Mouse (Mus musculus) c-Kit-positive CD71-positive TER-119-positive erythroid progenitor cells, embryonic 14.5 days (primary cell): ENCODE measurements around the gene Csn3.

Experiments used
- DNase-seq: peaks from one replicate; pipeline ENCODE4 v3.0.0-alpha.2; 2013; ENCODE audit warnings: low spot score

Gene Csn3

DNA sequence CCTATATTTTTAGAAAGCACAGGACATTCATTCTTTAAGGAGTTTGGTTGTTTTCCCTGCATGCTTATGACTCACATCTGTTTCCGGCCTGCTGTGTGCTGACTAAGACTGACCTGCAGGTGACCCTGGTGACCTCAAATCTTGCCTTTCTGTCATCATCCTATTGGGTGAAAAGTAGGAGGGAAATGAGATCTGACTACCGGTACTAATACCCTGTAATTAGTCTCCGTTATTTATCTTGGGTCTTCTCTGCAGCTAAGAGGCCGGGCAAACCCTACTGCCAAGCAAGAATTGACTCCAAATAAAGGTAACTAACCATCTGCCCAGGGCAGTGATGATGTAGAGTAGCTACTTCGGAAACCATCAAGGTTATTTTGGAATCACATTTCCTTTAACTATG lies at the start of gene Csn3:
TSS of gene Csn3 (plus strand) at position 208 of the 400 bp plus-strand sequence.
- no peak for DNase-seq

DNA sequence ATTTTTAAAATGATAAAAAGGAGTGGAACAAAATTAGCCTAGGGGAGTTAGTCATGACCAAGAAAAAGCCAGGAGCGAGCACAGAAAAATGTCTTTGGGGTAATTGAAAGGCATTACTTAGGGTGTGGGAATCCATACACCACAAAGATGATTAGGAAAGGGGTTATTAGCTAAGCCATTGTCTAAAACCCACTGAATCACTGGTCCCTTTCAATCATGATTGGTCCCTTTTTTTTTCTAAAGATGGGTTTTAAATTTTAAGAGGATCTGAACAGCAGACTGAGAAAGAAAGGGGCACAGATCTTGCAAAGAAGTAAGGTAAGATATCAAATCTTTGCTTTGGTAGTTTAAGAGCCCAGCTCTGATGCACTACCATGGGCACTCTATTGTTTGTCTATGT lies 40.6 kb upstream of the Csn3 start, which contains the start of gene Odam:
TSS of gene Odam (plus strand) at position 301 of the 400 bp plus-strand sequence.
- no peak for DNase-seq

GRCm38 (mm10) chr5:87931603-87932002 lies 6.2 kb downstream of the Csn3 start:
- DNase-seq, result no peak

DNA sequence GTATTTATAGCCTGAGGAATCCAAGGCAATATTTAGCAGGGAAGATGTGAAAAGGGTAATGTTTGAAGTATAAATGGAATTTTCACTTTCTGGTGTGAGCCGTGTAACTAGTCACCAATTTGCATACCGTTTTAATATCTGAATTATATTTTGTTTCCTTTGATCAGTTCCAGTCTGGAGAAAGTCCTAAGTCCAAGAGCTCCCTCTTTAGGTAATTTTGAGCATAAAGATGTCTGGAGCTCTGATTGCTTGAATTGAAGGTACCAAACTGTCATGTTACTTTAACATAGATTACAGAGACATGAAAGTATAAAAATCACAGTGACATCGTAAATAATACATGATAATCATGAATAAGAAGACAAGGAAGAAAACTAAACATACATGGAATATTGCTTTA lies 15.4 kb downstream of the Csn3 start:
- no peak for DNase-seq

DNA sequence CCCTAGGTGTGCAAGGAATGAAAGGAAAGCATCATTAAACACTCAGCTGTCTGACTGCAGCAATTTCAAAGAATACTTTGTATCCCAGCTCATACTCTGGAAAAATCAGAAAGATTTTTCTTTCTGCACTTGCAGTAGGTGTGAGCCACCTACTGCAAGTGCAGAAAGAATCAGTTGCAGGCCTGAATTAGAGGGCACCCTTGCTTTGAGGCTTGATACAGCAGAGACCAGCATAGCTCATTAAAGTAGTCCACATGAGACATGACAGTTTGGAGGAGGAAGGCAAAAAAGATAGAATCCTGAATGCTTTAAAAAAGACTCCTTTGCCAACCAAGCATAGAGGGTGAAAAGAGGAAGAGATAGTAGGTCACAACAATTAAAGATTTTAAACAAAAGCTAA lies 17.1 kb downstream of the Csn3 start:
- no peak for DNase-seq

- DNase-seq, result no peak
These were observed 26.5 kb downstream of the Csn3 start for GRCm38 (mm10) chr5:87951836-87952235.

- no peak for DNase-seq
These were observed 43.8 kb downstream of the Csn3 start, which contains the start of the genes 2310003L06Rik and Gm28434 for GRCm38 (mm10) chr5:87969201-87969600. Gene 2310003L06Rik (plus strand): TSS chr5:87969459. Gene Gm28434 (plus strand): TSS chr5:87969517.

- DNase-seq, result no peak
These were observed 53.8 kb downstream of the Csn3 start, which contains the start of gene Cabs1 for GRCm38 (mm10) chr5:87979139-87979538. Gene Cabs1 (plus strand): TSS chr5:87979439.
